Mouse (Mus musculus) urinary bladder, postnatal 36 days (tissue): ENCODE data around the gene Nav1.

Source experiments
- DNase-seq, 2 experiments: peaks; one replicate each; pipeline ENCODE4 v3.0.0; 2022; ENCODE audit warnings: low spot score in 2 of 2, mixed read lengths in 1 of 2

Nav1 gene

GRCm38 (mm10) chr1:135548750-135549149 is 58.3 kb downstream of the Nav1 start:
- DNase-seq = peak; percentile 52 to 82

- no peak for DNase-seq
Measured at GRCm38 (mm10) chr1:135546099-135546498, 61.0 kb downstream of the Nav1 start.

GRCm38 (mm10) chr1:135544504-135545146 is 62.5 kb downstream of the Nav1 start:
- DNase-seq = peak; percentile 69 to 79

- no peak for DNase-seq
Measured at GRCm38 (mm10) chr1:135542841-135543810, 64.0 kb downstream of the Nav1 start.

- DNase-seq = no peak
Measured at GRCm38 (mm10) chr1:135542080-135542479, 65.0 kb downstream of the Nav1 start.

- DNase-seq = peak; percentile 77 to 85
Measured at GRCm38 (mm10) chr1:135540270-135540669, 66.8 kb downstream of the Nav1 start.

- DNase-seq = peak in 1 of 2 experiments; percentile 44
Measured at GRCm38 (mm10) chr1:135538441-135539265, 68.4 kb downstream of the Nav1 start.

GRCm38 (mm10) chr1:135536822-135537221 is 70.3 kb downstream of the Nav1 start:
- DNase-seq = no peak

GRCm38 (mm10) chr1:135536326-135536725 is 70.8 kb downstream of the Nav1 start:
- peak in 1 of 2 experiments; percentile 36 for DNase-seq

GRCm38 (mm10) chr1:135535256-135535655 is 71.8 kb downstream of the Nav1 start:
- DNase-seq = peak; percentile 54 to 67

- no peak for DNase-seq
Measured at GRCm38 (mm10) chr1:135534782-135535181, 72.3 kb downstream of the Nav1 start.

GRCm38 (mm10) chr1:135534070-135534469 is 73.0 kb downstream of the Nav1 start:
- DNase-seq = no peak

GRCm38 (mm10) chr1:135532383-135532782 is 74.7 kb downstream of the Nav1 start:
- no peak for DNase-seq

GRCm38 (mm10) chr1:135531981-135532380 is 75.1 kb downstream of the Nav1 start:
- DNase-seq = no peak

- DNase-seq = peak in 1 of 2 experiments; percentile 66
Measured at GRCm38 (mm10) chr1:135531081-135531480, 76.0 kb downstream of the Nav1 start.

- no peak for DNase-seq
Measured at GRCm38 (mm10) chr1:135524518-135524860, 82.6 kb downstream of the Nav1 start.

- DNase-seq = no peak
Measured at GRCm38 (mm10) chr1:135523780-135524517, 83.1 kb downstream of the Nav1 start.

- no peak for DNase-seq
Measured at GRCm38 (mm10) chr1:135523344-135523743, 83.8 kb downstream of the Nav1 start.

- DNase-seq = no peak
Measured at GRCm38 (mm10) chr1:135520550-135521168, 86.4 kb downstream of the Nav1 start.

- DNase-seq = no peak
Measured at GRCm38 (mm10) chr1:135518661-135519060, 88.4 kb downstream of the Nav1 start.

GRCm38 (mm10) chr1:135517469-135517868 is 89.6 kb downstream of the Nav1 start:
- DNase-seq = no peak
